Comparison of ENCODE assay signal across 23 mouse cellular contexts in the genomic region with DNA sequence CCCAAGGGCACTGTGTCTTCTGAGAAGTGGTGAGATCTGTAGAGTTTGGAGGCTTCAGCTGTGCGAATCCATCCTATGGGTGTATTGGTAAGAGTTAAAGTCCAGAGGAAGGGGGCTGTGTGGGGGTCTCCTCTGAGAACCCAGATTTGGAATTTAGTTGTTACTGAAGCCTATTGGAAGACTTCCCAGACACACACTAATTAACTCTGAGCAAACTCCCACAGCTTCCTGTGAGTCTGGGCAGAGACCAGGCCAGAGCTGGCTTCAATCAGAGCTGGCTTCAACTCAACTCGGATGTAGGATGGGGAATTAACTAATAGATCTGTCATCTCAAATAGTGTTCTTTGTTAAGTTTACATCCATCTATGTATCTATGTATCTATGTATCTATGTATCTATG. TPM values are rescaled to one million over a fixed set of nuclear protein-coding genes. Genes with fewer than 3 reads are reported as not detected.
DNase-seq lines count a peak whose midpoint lies in the region; ATAC-seq and TF ChIP-seq lines count a peak whose summit lies in the region.
"Had no signal": no experiment of that assay in that cellular context is flagged by ENCODE, and none has a peak within 500 bp of the region (broad histone marks: within the 10 kb centered on the region; RNA-seq: fewer than 3 reads in every experiment).

No protein-coding gene starts in this region.

- no peaks in the 10 kb centered on the region for H3K27me3 ChIP-seq in forebrain, postnatal 0 days (ENCODE audit: insufficient read depth, low read length)
- H3K27me3 ChIP-seq in forebrain, embryonic 12.5 days: 0 out of 2 replicates have a peak, but pooled peaks cover 5% of the 10 kb centered on the region
- H3K27me3 ChIP-seq in liver, adult 2 months (ENCODE audit: control insufficient read depth, insufficient read depth, low read length): no peaks in the 10 kb centered on the region
- peaks cover 8% of the 10 kb centered on the region; the same call in 1 of the 2 replicates for H3K27me3 ChIP-seq in liver, embryonic 12.5 days (replicated peaks)
- H3K27me3 ChIP-seq: CH12.LX; embryonic facial prominence, embryonic 12.5 days; heart, embryonic 12.5 days had no signal

- H3K79me2 ChIP-seq in liver, adult 2 months (ENCODE audit: control insufficient read depth, insufficient read depth, low read length): no peaks in the 10 kb centered on the region

- no peaks in the 10 kb centered on the region for H3K4me1 ChIP-seq in forebrain, postnatal 0 days (ENCODE audit: insufficient read depth)
- peaks cover 7% of the 10 kb centered on the region; the same call in 1 of the 2 replicates for H3K4me1 ChIP-seq in forebrain, embryonic 12.5 days
- peaks cover 3% of the 10 kb centered on the region; the same call in 1 of the 2 replicates for H3K4me1 ChIP-seq in liver, adult 2 months (ENCODE audit: control insufficient read depth, insufficient read depth, low read length)
- H3K4me1 ChIP-seq in liver, embryonic 12.5 days: peaks cover 7% of the 10 kb centered on the region

- TF ChIP-seq CTCF in forebrain, postnatal 0 days (IDR thresholded peaks at IDR 0.05; ENCODE audit: low read depth): no peak
- TF ChIP-seq CTCF in liver, adult 2 months (IDR thresholded peaks at IDR 0.05; ENCODE audit: low read depth, low read length): no peak

- WGBS in forebrain, postnatal 0 days: 55% methylated on average over 2 of the region's 2 CpGs
- WGBS in forebrain, embryonic 12.5 days: 90% methylated on average over 2 of the region's 2 CpGs
- 58% methylated on average over 2 of the region's 2 CpGs for WGBS in liver, adult 2 months
- 72% methylated on average over 2 of the region's 2 CpGs for WGBS in liver, embryonic 12.5 days (ENCODE audit: insufficient replicate concordance)

- H3K9ac ChIP-seq in forebrain, postnatal 0 days: no peak overlapping the region
- H3K9ac ChIP-seq in forebrain, embryonic 12.5 days: no peak overlapping the region
- no peak overlapping the region for H3K9ac ChIP-seq in liver, adult 2 months (ENCODE audit: low read depth, low read length)
- no peak overlapping the region for H3K9ac ChIP-seq in liver, embryonic 12.5 days
- H3K9ac ChIP-seq: embryonic facial prominence, embryonic 12.5 days; heart, embryonic 12.5 days; hindbrain, embryonic 12.5 days had no signal

- DNase-seq in forebrain, postnatal 0 days: peak; percentile 20
- DNase-seq in kidney, postnatal 4 days: peak; percentile 41 to 48
- DNase-seq in kidney, adult 11 months: no peak
- peak; percentile 13 for DNase-seq in liver, adult 2 months (ENCODE audit: extremely low read depth, low read depth, low spot score)
- peak; percentile 42 for DNase-seq in brain, adult 2 months (ENCODE audit: low read depth, low spot score)
- DNase-seq: cerebellum, adult 9-10 months; liver; lung, adult 18-20 months; right cerebral cortex, postnatal 4 days; thymus, adult 2 months had no signal

- H3K9me3 ChIP-seq in forebrain, postnatal 0 days (ENCODE audit: low read length): no peaks in the 10 kb centered on the region
- H3K9me3 ChIP-seq in forebrain, embryonic 12.5 days: no peaks in the 10 kb centered on the region
- H3K9me3 ChIP-seq in liver, embryonic 12.5 days (replicated peaks): no peaks in the 10 kb centered on the region
- H3K9me3 ChIP-seq: embryonic facial prominence, embryonic 12.5 days; heart, embryonic 12.5 days; hindbrain, embryonic 12.5 days; midbrain, embryonic 10.5 days had no signal

- no peak overlapping the region for H3K4me3 ChIP-seq in forebrain, postnatal 0 days (ENCODE audit: low read depth, low read length)
- no peak overlapping the region for H3K4me3 ChIP-seq in forebrain, embryonic 12.5 days (replicated peaks)
- no peak overlapping the region for H3K4me3 ChIP-seq in liver, adult 2 months (ENCODE audit: insufficient read depth, low read depth, low read length)
- no peak overlapping the region for H3K4me3 ChIP-seq in liver, embryonic 12.5 days
- H3K4me3 ChIP-seq: embryonic facial prominence, embryonic 12.5 days; heart, embryonic 12.5 days; hindbrain, embryonic 12.5 days; midbrain, embryonic 10.5 days had no signal

- H3K4me2 ChIP-seq in forebrain, postnatal 0 days (ENCODE audit: low read depth): no peak overlapping the region
- H3K4me2 ChIP-seq in forebrain, embryonic 12.5 days: no peak overlapping the region
- no peak overlapping the region for H3K4me2 ChIP-seq in liver, embryonic 12.5 days
- H3K4me2 ChIP-seq: embryonic facial prominence, embryonic 12.5 days; heart, embryonic 12.5 days; hindbrain, embryonic 12.5 days had no signal

- TF ChIP-seq POLR2A in liver, adult 2 months (IDR thresholded peaks at IDR 0.05; ENCODE audit: extremely low read depth, insufficient read depth, low read length): no peak

- ATAC-seq in forebrain, postnatal 0 days: no peak
- no peak for ATAC-seq in forebrain, embryonic 12.5 days (ENCODE audit: low FRiP score)
- ATAC-seq in liver, embryonic 12.5 days: no peak

- no peaks in the 10 kb centered on the region for H3K36me3 ChIP-seq in forebrain, postnatal 0 days (ENCODE audit: insufficient read depth)
- H3K36me3 ChIP-seq in forebrain, embryonic 12.5 days (replicated peaks): no peaks in the 10 kb centered on the region
- H3K36me3 ChIP-seq in liver, adult 2 months (ENCODE audit: control insufficient read depth, insufficient read depth, low read length): no peaks in the 10 kb centered on the region
- H3K36me3 ChIP-seq in liver, embryonic 12.5 days: no peaks in the 10 kb centered on the region
- H3K36me3 ChIP-seq: embryonic facial prominence, embryonic 12.5 days; heart, embryonic 12.5 days; hindbrain, embryonic 12.5 days; midbrain, embryonic 10.5 days had no signal

- H3K27ac ChIP-seq in forebrain, postnatal 0 days (ENCODE audit: low read depth, low read length): no peak overlapping the region
- no peak overlapping the region for H3K27ac ChIP-seq in forebrain, embryonic 12.5 days
- H3K27ac ChIP-seq in liver, adult 2 months (replicated peaks; ENCODE audit: insufficient read depth, low read depth, low read length): no peak overlapping the region
- no peak overlapping the region for H3K27ac ChIP-seq in liver, embryonic 12.5 days
- H3K27ac ChIP-seq: embryonic facial prominence, embryonic 12.5 days; hindbrain, embryonic 12.5 days; macrophage; midbrain, embryonic 10.5 days had no signal

RNA-seq across cellular contexts. Expression of a gene that starts 4.2 kb away (rescaled TPM):
- total RNA-seq in forebrain, postnatal 0 days (2014; rRNA removed): 8.5 and 9.2 TPM in 2 replicates
- polyA plus RNA-seq in forebrain, postnatal 0 days (2015; fragmentation: Nextera tagmentation; extraction: Ambion mirVana): 8.5 and 9.4 TPM in 2 replicates
- polyA plus RNA-seq in forebrain, embryonic 12.5 days (2016; fragmentation: Nextera tagmentation; extraction: Ambion mirVana): 0.85 and 1.5 TPM in 2 replicates
- not detected in 2 replicates for total RNA-seq in liver, adult 2 months (2014; rRNA removed)
- polyA plus RNA-seq in liver, adult 2 months (2012; rRNA removed): not detected in 2 replicates
- polyA plus RNA-seq in liver, embryonic 12.5 days (2016; fragmentation: Nextera tagmentation; extraction: Ambion mirVana): 0.08 TPM in 1 of 2 replicates, not detected in the other
- total RNA-seq: adrenal gland, adult 18-20 months; adrenal gland, postnatal 4 days; CH12.LX; gastrocnemius, adult 8-10 months; MEL; monocyte, adult 5-6 weeks had no signal

RNA-seq across cellular contexts. Expression of a gene that starts 15.5 kb away (rescaled TPM):
- total RNA-seq in forebrain, postnatal 0 days (2014; rRNA removed): 0.46 and 0.86 TPM in 2 replicates
- polyA plus RNA-seq in forebrain, postnatal 0 days (2015; fragmentation: Nextera tagmentation; extraction: Ambion mirVana): 1.5 and 2.0 TPM in 2 replicates
- polyA plus RNA-seq in forebrain, embryonic 12.5 days (2016; fragmentation: Nextera tagmentation; extraction: Ambion mirVana): 3.3 TPM in 2 replicates
- total RNA-seq in liver, adult 2 months (2014; rRNA removed): 0.92 and 1.8 TPM in 2 replicates
- 0.34 and 0.41 TPM in 2 replicates for polyA plus RNA-seq in liver, adult 2 months (2012; rRNA removed)
- 5.1 and 5.6 TPM in 2 replicates for polyA plus RNA-seq in liver, embryonic 12.5 days (2016; fragmentation: Nextera tagmentation; extraction: Ambion mirVana)
